Mouse (Mus musculus) embryonic fibroblast, embryonic 13.5 days (primary cell): ENCODE results near the gene Topaz1. TPM values are rescaled to one million over a fixed set of nuclear protein-coding genes. Genes with fewer than 3 reads are reported as not detected.
"Not testable (repeated sequence)": the region's sequence is repeated elsewhere in the genome, so short reads cannot be mapped to it uniquely, and the experiment has no call there.

ENCODE experiments used
- H3K27ac ChIP-seq: 2 replicates; pipeline ENCODE4 v1.5.1; 2012; ENCODE audit warnings: low read length, control low read depth, inconsistent platforms; ENCODE audit not compliant: insufficient read depth
- H3K4me1 ChIP-seq: 2 replicates; pipeline ENCODE4 v1.6.1; 2011; ENCODE audit warnings: low read length; ENCODE audit not compliant: control insufficient read depth, insufficient read depth
- H3K4me3 ChIP-seq: 2 replicates; pipeline ENCODE4 v1.5.1; 2011; ENCODE audit warnings: mild to moderate bottlenecking, control low read depth, low read length; ENCODE audit not compliant: insufficient read depth
- CTCF ChIP-seq: IDR thresholded peaks from 2 replicates; pipeline ENCODE4 v1.5.1; 2011; ENCODE audit warnings: mild to moderate bottlenecking, control low read depth, low read length, moderate library complexity, borderline replicate concordance; ENCODE audit not compliant: insufficient read depth
- POLR2A ChIP-seq: IDR thresholded peaks from 2 replicates; pipeline ENCODE4 v1.6.1; 2011; ENCODE audit warnings: low read depth, mild to moderate bottlenecking, control low read depth, low read length, moderate library complexity
- polyA plus RNA-seq: library from polyadenylated mRNA; stranded (reverse); fragments of >200 nt; gene quantifications from 2 replicates; pipeline ENCODE4 v1.2.4, GENCODE M21; 2011; ENCODE audit warnings: low read depth; ENCODE audit not compliant: missing spikeins, insufficient read length

Gene Topaz1
- polyA plus RNA-seq, 1 experiment, result not detected

GRCm38 (mm10) chr9:122837216-122837615 lies 90.1 kb downstream of the Topaz1 start:
- Histone ChIP-seq H3K4me1 (peaks cover 4% of the 10 kb centered on the region; the same call in 1 of the 2 replicates), H3K27ac (no peak overlapping the region), H3K4me3 (no peak overlapping the region)
- TF ChIP-seq POLR2A (no peak), CTCF (no peak)

- Histone ChIP-seq H3K4me3 (no peak overlapping the region), H3K27ac (no peak overlapping the region), H3K4me1 (peaks cover 4% of the 10 kb centered on the region; the same call in 1 of the 2 replicates)
- TF ChIP-seq POLR2A (no peak), CTCF (no peak)
Observed at GRCm38 (mm10) chr9:122837680-122838079, 90.5 kb downstream of the Topaz1 start.

DNA sequence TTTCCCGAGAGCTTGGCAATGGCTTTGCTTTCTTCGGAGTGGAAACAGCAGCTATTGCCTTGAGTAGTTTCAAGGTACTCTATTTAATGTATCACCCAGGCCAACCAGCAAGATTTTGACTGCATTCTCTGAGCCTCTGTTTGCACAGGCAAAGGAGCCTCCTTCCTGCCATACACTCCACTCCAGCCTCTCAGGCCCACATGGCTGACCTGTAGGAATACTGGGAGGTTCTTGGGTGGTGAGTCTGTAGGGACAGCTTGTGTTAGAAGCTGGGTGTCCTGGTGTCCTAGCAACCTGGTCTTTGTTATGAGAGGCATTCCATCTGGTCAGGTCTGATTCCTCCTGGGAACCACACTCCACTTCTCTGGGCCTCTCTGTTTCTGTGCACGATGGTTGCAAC lies 96.6 kb downstream of the Topaz1 start, which contains the start of gene Gm35549:
Gene Gm35549 (minus strand): TSS at position 276 of the 400 bp plus-strand sequence.
- no peak within 1 kb of the TSS for H3K27ac ChIP-seq

GRCm38 (mm10) chr9:122845621-122846020 lies 98.5 kb downstream of the Topaz1 start:
- TF ChIP-seq POLR2A, result no peak
- no peak for TF ChIP-seq CTCF
- Histone ChIP-seq H3K4me1 (no peaks in the 10 kb centered on the region), H3K4me3 (no peak overlapping the region), H3K27ac (no peak overlapping the region)

More for the DNA sequence above, 96.6 kb downstream of the Topaz1 start, which contains the start of gene Gm35549:
- no peaks in the 10 kb centered on the region for H3K4me1 ChIP-seq
- TF ChIP-seq CTCF, result no peak
- no peak for TF ChIP-seq POLR2A
- no peak within 1 kb of the TSS for H3K4me3 ChIP-seq

- Histone ChIP-seq H3K4me1 (no peaks in the 10 kb centered on the region), H3K27ac (no peak overlapping the region), H3K4me3 (no peak overlapping the region)
- no peak for TF ChIP-seq CTCF
- TF ChIP-seq POLR2A, result no peak
Observed at GRCm38 (mm10) chr9:122846156-122846555, 99.0 kb downstream of the Topaz1 start.

GRCm38 (mm10) chr9:122847811-122848311 lies 100.7 kb downstream of the Topaz1 start:
- H3K4me1 ChIP-seq, H3K27ac ChIP-seq, H3K4me3 ChIP-seq: not testable (repeated sequence)

Other genes starting within 250 kb of the Topaz1 start
- 8.0 and 9.9 TPM in 2 replicates for gene Tcaim, start 58.2 kb downstream of the Topaz1 start, polyA plus RNA-seq
- gene Gm35549, start 96.7 kb downstream of the Topaz1 start, polyA plus RNA-seq, result not detected in 2 replicates
- gene Zfp445, start 118.7 kb downstream of the Topaz1 start, polyA plus RNA-seq, result 74.3 and 83.7 TPM in 2 replicates
- 4.8 and 4.9 TPM in 2 replicates for gene Zkscan7, start 138.3 kb downstream of the Topaz1 start, polyA plus RNA-seq
- 7.8 and 10.5 TPM in 2 replicates for gene Zfp105, start 175.7 kb downstream of the Topaz1 start, polyA plus RNA-seq
- gene 1110059G10Rik, start 203.7 kb downstream of the Topaz1 start, polyA plus RNA-seq, result 25.7 and 34.2 TPM in 2 replicates
- gene Kif15, start 203.7 kb downstream of the Topaz1 start, polyA plus RNA-seq, result 32.2 and 59.5 TPM in 2 replicates